Mouse (Mus musculus): Measurements from ENCODE around the gene Nol9. TPM values are rescaled to one million over a fixed set of nuclear protein-coding genes. Genes with fewer than 3 reads are reported as not detected.

Nol9 gene
- polyA plus RNA-seq, 1 experiment from 2014 or later, result 41.0 TPM

GRCm38 (mm10) chr4:152097911-152098799, 59.0 kb downstream of the Nol9 start:
- H3K4me1 ChIP-seq (replicated peaks; ENCODE audit: control insufficient read depth, insufficient read depth, low read length), result peaks cover 4% of the 10 kb centered on the region; the same call in 1 of the 2 replicates
- H3K4me2 ChIP-seq (ENCODE audit: low read depth, low read length, severe bottlenecking), result no peak overlapping the region
- no peaks in the 10 kb centered on the region for H3K27me3 ChIP-seq (ENCODE audit: control insufficient read depth, insufficient read depth, low read length)
- DNase-seq (ENCODE audit: low spot score), result no peak
- WGBS, result 22% methylated on average over 11 of the region's 11 CpGs
- no peak overlapping the region for H3K4me3 ChIP-seq (ENCODE audit: low read depth, low read length)
- ATAC-seq (replicated peaks; ENCODE audit: low FRiP score), result no peak
- H3K36me3 ChIP-seq (ENCODE audit: control insufficient read depth, insufficient read depth, low read length), result no peaks in the 10 kb centered on the region
- H3K9me3 ChIP-seq (ENCODE audit: control insufficient read depth, low read length), result no peaks in the 10 kb centered on the region
- no peak overlapping the region for H3K27ac ChIP-seq (ENCODE audit: low read depth, low read length)
- H3K9ac ChIP-seq (ENCODE audit: low read length), result no peak overlapping the region

GRCm38 (mm10) chr4:152100541-152100940, 61.4 kb downstream of the Nol9 start:
- no peaks in the 10 kb centered on the region for H3K27me3 ChIP-seq (ENCODE audit: control insufficient read depth, insufficient read depth, low read length)
- no peak for DNase-seq (ENCODE audit: low spot score)
- ATAC-seq (replicated peaks; ENCODE audit: low FRiP score), result no peak
- H3K9me3 ChIP-seq (ENCODE audit: control insufficient read depth, low read length), result no peaks in the 10 kb centered on the region
- WGBS, result 79% methylated on average over 11 of the region's 11 CpGs
- no peak overlapping the region for H3K4me2 ChIP-seq (ENCODE audit: low read depth, low read length, severe bottlenecking)
- no peak overlapping the region for H3K9ac ChIP-seq (ENCODE audit: low read length)
- H3K27ac ChIP-seq (ENCODE audit: low read depth, low read length), result no peak overlapping the region
- no peak overlapping the region for H3K4me3 ChIP-seq (ENCODE audit: low read depth, low read length)
- H3K36me3 ChIP-seq (ENCODE audit: control insufficient read depth, insufficient read depth, low read length), result no peaks in the 10 kb centered on the region
- H3K4me1 ChIP-seq (replicated peaks; ENCODE audit: control insufficient read depth, insufficient read depth, low read length), result peaks cover 4% of the 10 kb centered on the region; the same call in 1 of the 2 replicates

GRCm38 (mm10) chr4:152101081-152101653, 62.0 kb downstream of the Nol9 start:
- WGBS, result 74% methylated on average over 7 of the region's 7 CpGs
- Histone ChIP-seq H3K9me3 (ENCODE audit: control insufficient read depth, low read length) (no peaks in the 10 kb centered on the region), H3K36me3 (ENCODE audit: control insufficient read depth, insufficient read depth, low read length) (no peaks in the 10 kb centered on the region), H3K27me3 (ENCODE audit: control insufficient read depth, insufficient read depth, low read length) (no peaks in the 10 kb centered on the region), H3K4me1 (replicated peaks; ENCODE audit: control insufficient read depth, insufficient read depth, low read length) (peaks cover 4% of the 10 kb centered on the region; the same call in 1 of the 2 replicates), H3K4me3 (ENCODE audit: low read depth, low read length) (no peak overlapping the region), H3K9ac (ENCODE audit: low read length) (no peak overlapping the region), H3K4me2 (ENCODE audit: low read depth, low read length, severe bottlenecking) (no peak overlapping the region), H3K27ac (ENCODE audit: low read depth, low read length) (no peak overlapping the region)
- DNase-seq (ENCODE audit: low spot score), result no peak
- ATAC-seq (replicated peaks; ENCODE audit: low FRiP score), result no peak

- Histone ChIP-seq H3K4me1 (replicated peaks; ENCODE audit: control insufficient read depth, insufficient read depth, low read length) (0 out of 2 replicates have a peak, but pooled peaks cover 3% of the 10 kb centered on the region), H3K4me3 (ENCODE audit: low read depth, low read length) (no peak overlapping the region), H3K9me3 (ENCODE audit: control insufficient read depth, low read length) (no peaks in the 10 kb centered on the region), H3K4me2 (ENCODE audit: low read depth, low read length, severe bottlenecking) (no peak overlapping the region), H3K36me3 (ENCODE audit: control insufficient read depth, insufficient read depth, low read length) (no peaks in the 10 kb centered on the region), H3K27me3 (ENCODE audit: control insufficient read depth, insufficient read depth, low read length) (no peaks in the 10 kb centered on the region), H3K9ac (ENCODE audit: low read length) (no peak overlapping the region), H3K27ac (ENCODE audit: low read depth, low read length) (no peak overlapping the region)
- 95% methylated on average over 16 of the region's 16 CpGs for WGBS
- DNase-seq (ENCODE audit: low spot score) (no peak), ATAC-seq (replicated peaks; ENCODE audit: low FRiP score) (no peak)
Measured at GRCm38 (mm10) chr4:152101921-152102320, 62.8 kb downstream of the Nol9 start.

GRCm38 (mm10) chr4:152103025-152103424, 63.9 kb downstream of the Nol9 start:
- peaks cover 2% of the 10 kb centered on the region; the same call in 1 of the 2 replicates for H3K27me3 ChIP-seq (ENCODE audit: control insufficient read depth, insufficient read depth, low read length)
- 36% methylated on average over 7 of the region's 7 CpGs for WGBS
- H3K4me3 ChIP-seq (ENCODE audit: low read depth, low read length), result no peak overlapping the region
- H3K9me3 ChIP-seq (ENCODE audit: control insufficient read depth, low read length), result no peaks in the 10 kb centered on the region
- H3K4me2 ChIP-seq (ENCODE audit: low read depth, low read length, severe bottlenecking), result no peak overlapping the region
- H3K27ac ChIP-seq (ENCODE audit: low read depth, low read length), result no peak overlapping the region
- DNase-seq (ENCODE audit: low spot score) (peak; percentile 86), ATAC-seq (replicated peaks; ENCODE audit: low FRiP score) (no peak)
- H3K9ac ChIP-seq (ENCODE audit: low read length), result no peak overlapping the region
- H3K36me3 ChIP-seq (ENCODE audit: control insufficient read depth, insufficient read depth, low read length), result no peaks in the 10 kb centered on the region
- H3K4me1 ChIP-seq (replicated peaks; ENCODE audit: control insufficient read depth, insufficient read depth, low read length), result peaks cover 5% of the 10 kb centered on the region; the same call in 1 of the 2 replicates

GRCm38 (mm10) chr4:152106746-152107145, 67.6 kb downstream of the Nol9 start:
- ATAC-seq (replicated peaks; ENCODE audit: low FRiP score), result 0 out of 2 replicates have a peak, but pooled peaks have one; percentile 9
- Histone ChIP-seq H3K9ac (ENCODE audit: low read length) (no peak overlapping the region), H3K27ac (ENCODE audit: low read depth, low read length) (no peak overlapping the region), H3K36me3 (ENCODE audit: control insufficient read depth, insufficient read depth, low read length) (no peaks in the 10 kb centered on the region), H3K4me1 (replicated peaks; ENCODE audit: control insufficient read depth, insufficient read depth, low read length) (peaks cover 10% of the 10 kb centered on the region; the same call in 1 of the 2 replicates), H3K4me2 (ENCODE audit: low read depth, low read length, severe bottlenecking) (0 out of 2 replicates have a peak overlapping the region, but pooled peaks have one; percentile 87), H3K27me3 (ENCODE audit: control insufficient read depth, insufficient read depth, low read length) (peaks cover 2% of the 10 kb centered on the region; the same call in 1 of the 2 replicates), H3K4me3 (ENCODE audit: low read depth, low read length) (no peak overlapping the region), H3K9me3 (ENCODE audit: control insufficient read depth, low read length) (no peaks in the 10 kb centered on the region)
- 52% methylated on average over 9 of the region's 9 CpGs for WGBS
- DNase-seq (ENCODE audit: low spot score), result no peak

GRCm38 (mm10) chr4:152107493-152107892, 68.4 kb downstream of the Nol9 start:
- peak; percentile 63 for ATAC-seq (replicated peaks; ENCODE audit: low FRiP score)
- peak; percentile 77 for DNase-seq (ENCODE audit: low spot score)
- H3K9ac ChIP-seq (ENCODE audit: low read length), result peak overlapping the region; percentile 58
- peaks cover 10% of the 10 kb centered on the region; the same call in 1 of the 2 replicates for H3K4me1 ChIP-seq (replicated peaks; ENCODE audit: control insufficient read depth, insufficient read depth, low read length)
- H3K4me2 ChIP-seq (ENCODE audit: low read depth, low read length, severe bottlenecking), result peak overlapping the region; percentile 87
- H3K36me3 ChIP-seq (ENCODE audit: control insufficient read depth, insufficient read depth, low read length), result no peaks in the 10 kb centered on the region
- no peaks in the 10 kb centered on the region for H3K9me3 ChIP-seq (ENCODE audit: control insufficient read depth, low read length)
- H3K4me3 ChIP-seq (ENCODE audit: low read depth, low read length), result peak overlapping the region; percentile 35
- peaks cover 2% of the 10 kb centered on the region; the same call in 1 of the 2 replicates for H3K27me3 ChIP-seq (ENCODE audit: control insufficient read depth, insufficient read depth, low read length)
- H3K27ac ChIP-seq (ENCODE audit: low read depth, low read length), result no peak overlapping the region
- 2% methylated on average over 23 of the region's 24 CpGs for WGBS

GRCm38 (mm10) chr4:152107971-152108509, 68.9 kb downstream of the Nol9 start:
- ATAC-seq (replicated peaks; ENCODE audit: low FRiP score) (peak; percentile 95), DNase-seq (ENCODE audit: low spot score) (peak; percentile 95)
- Histone ChIP-seq H3K27ac (ENCODE audit: low read depth, low read length) (no peak overlapping the region), H3K36me3 (ENCODE audit: control insufficient read depth, insufficient read depth, low read length) (no peaks in the 10 kb centered on the region), H3K9me3 (ENCODE audit: control insufficient read depth, low read length) (no peaks in the 10 kb centered on the region), H3K27me3 (ENCODE audit: control insufficient read depth, insufficient read depth, low read length) (peaks cover 2% of the 10 kb centered on the region; the same call in 1 of the 2 replicates), H3K4me2 (ENCODE audit: low read depth, low read length, severe bottlenecking) (peak overlapping the region; percentile 87), H3K4me3 (ENCODE audit: low read depth, low read length) (peak overlapping the region; percentile 35), H3K9ac (ENCODE audit: low read length) (peak overlapping the region; percentile 58), H3K4me1 (replicated peaks; ENCODE audit: control insufficient read depth, insufficient read depth, low read length) (peaks cover 10% of the 10 kb centered on the region; the same call in 1 of the 2 replicates)
- WGBS, result 5% methylated on average over 30 of the region's 30 CpGs

Measured in forebrain, embryonic 11.5 days (tissue).